Mouse (Mus musculus) embryo, embryonic 10.5 days (tissue): ENCODE results near the gene Lgals8.
"Not testable (repeated sequence)": the region's sequence is repeated elsewhere in the genome, so short reads cannot be mapped to it uniquely, and the experiment has no call there.

Source experiments
- DNase-seq: peaks from one replicate; pipeline ENCODE4 v3.0.0-alpha.2; 2015; ENCODE audit warnings: low spot score

The Lgals8 gene

DNA sequence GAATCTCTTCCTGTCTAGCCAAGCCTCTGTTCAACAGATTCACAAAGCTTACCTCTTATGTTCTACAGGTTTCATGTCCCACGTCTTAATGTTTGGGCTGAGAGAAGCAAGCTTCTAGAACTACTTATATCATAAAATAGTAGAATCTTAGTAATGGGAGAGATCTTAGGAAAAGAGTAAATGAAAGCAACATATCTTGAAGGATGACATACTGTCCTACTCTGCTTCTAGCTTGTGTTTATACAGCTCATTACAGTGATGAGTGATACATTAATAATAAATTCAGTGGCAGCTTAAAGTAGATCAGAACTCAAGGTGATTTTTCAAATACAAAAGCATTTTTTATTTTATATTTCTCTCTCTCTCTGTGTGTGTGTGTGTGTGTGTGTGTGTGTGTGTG lies at the start of gene Lgals8:
Lgals8 (minus strand) TSS at position 101 of the 400 bp plus-strand sequence.
- no peak for DNase-seq

GRCm38 (mm10) chr13:12511189-12511965 lies 46.6 kb upstream of the Lgals8 start:
- no peak for DNase-seq

- DNase-seq: no peak
Observed at GRCm38 (mm10) chr13:12510032-12510431, 45.3 kb upstream of the Lgals8 start.

DNA sequence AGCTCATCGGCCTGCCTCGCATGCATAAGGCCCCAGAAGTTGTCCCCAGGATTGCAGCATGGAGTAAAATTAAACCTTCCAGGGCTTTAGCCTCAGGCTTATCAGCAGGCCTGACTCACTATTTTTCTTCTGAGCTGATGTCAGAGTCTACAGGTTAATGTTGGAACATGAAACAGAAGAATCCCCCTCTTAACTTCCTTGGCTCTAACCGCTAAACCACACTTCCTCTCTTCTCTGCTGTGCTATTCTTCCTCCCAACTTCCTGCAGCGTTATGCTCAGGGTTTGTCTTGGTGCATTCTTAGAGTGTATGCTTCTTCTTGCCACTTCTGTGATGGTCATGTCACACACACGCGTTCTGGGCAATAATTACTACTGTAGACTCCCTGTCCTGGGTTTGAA lies 42.7 kb upstream of the Lgals8 start:
- no peak for DNase-seq

DNA sequence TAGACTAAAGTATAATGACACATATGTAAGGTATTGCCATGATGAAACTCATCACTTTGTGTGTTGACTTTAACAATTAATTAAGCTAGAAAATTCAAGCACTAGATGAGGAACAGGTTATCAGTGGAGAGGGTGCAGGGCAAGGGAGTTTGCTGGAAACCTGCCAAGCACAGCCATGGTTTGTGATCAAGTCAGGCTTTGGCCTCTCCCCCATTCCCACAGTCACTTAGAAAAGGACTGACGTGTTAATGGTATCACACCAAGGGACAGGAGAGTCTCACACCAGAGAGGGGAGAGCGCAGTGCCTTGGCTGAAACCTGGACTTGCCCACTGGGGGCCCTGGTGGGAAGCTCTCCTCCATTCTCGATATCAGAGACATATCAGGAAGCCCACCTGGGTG lies 40.6 kb upstream of the Lgals8 start:
- no peak for DNase-seq

- peak; percentile 75 for DNase-seq
Observed at GRCm38 (mm10) chr13:12503238-12503751, 38.6 kb upstream of the Lgals8 start.

DNA sequence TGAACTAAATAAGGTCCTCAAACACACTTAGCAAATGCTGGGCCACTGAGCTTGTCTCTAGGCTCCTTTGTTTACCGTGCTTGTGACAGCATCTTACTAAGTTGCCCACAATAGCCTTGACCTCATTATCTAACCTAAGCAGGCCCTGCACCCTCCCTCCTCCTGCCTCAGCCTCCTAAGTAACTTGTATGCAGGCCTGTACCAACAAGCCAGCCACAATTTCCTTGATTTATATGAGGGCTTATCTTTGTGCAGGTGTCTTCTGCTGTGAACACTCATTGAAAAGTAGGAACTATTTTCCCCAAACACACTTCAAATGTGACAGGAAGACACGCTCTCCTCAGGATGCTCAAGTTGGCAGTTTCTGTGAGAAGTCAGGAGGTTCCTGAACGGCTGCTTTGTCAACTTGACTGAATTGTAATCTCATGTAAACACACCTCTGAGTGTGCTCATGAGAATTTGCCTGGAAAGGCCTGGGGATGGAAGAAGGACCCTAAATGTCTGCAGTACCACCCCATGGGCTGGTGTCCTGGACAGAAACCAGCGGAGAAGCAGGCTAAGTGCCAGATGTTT lies 38.0 kb upstream of the Lgals8 start:
- DNase-seq: no peak

GRCm38 (mm10) chr13:12499107-12499506 lies 34.4 kb upstream of the Lgals8 start:
- DNase-seq: no peak

GRCm38 (mm10) chr13:12497809-12498208 lies 33.1 kb upstream of the Lgals8 start:
- no peak for DNase-seq

GRCm38 (mm10) chr13:12494750-12495149 lies 30.0 kb upstream of the Lgals8 start:
- no peak for DNase-seq

DNA sequence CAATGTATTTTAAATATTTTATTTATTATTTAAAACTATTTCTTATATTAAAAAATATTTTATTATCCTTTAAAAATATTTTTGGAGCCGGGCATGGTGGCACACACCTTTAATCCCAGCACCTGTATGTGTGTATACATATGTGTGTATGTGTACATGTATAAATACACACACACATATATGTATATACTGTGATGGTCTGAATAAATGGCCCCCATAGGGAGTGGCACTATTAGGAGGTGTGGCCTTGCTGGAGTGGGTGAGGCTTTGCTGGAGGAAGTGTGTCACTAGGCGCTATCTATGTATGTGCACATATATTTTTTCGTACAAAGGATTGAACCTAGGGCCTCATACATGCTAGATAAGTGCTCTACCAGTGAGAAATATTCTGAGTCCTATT lies 27.8 kb upstream of the Lgals8 start:
- DNase-seq: no peak

DNA sequence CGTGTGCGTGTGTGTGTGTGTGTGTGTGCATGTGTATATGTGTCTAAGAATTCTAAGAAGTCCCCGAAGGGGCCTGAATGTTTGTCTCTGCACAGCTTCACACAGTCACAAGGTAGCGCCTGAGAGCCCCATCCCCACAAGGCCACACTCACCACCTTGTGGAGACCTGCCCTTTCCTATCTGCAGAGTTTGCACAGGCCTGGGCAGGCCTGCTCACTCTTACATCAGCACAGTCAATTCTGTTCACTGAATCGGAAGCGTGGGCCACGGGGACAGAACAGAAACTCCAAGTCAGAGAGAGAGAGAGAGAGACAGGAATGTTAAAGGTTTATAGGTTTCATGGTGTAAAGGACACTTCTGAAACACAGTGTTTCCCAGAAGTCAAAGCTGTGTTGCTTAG lies 20.9 kb upstream of the Lgals8 start:
- DNase-seq: no peak

- DNase-seq: no peak
Observed at GRCm38 (mm10) chr13:12485197-12485596, 20.5 kb upstream of the Lgals8 start.

DNA sequence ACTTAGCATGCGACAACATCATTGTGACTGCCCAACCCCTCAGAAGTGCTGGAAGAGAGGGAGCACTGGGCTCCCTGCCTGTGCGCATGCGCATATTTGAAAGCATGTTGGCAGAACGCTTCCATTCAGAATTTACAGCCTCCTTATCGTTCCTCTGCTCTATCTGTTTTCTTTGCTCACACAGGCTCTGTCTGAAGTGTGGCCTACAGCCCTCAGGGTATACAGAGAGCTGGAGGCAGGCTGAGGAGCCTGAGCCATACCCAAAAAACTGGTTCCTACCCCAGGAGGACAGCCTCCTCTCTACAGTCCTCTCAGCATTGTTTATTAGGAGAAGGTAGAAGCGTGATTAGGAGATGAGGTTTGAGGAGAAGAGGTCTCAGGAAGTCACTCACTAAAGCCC lies 15.1 kb upstream of the Lgals8 start:
- DNase-seq: no peak

DNA sequence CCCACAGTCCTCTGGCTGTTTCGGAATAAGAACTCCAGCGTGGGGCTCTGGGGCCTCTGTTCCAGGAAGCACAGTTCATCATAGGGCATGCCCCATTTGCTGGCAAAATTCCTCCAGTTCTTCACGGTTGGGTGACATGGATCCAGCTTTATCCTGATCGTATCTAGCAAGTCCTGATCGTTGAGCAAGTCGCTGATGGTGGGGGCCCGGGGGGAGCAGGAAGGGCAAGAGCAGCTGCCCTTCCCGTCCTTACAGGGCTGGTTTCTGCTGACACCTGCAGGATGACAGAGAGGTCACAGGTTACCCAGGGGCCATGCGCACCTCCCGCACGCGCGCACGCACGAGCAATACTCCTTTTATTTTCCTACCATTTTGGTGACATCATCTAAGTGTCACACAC lies 13.6 kb upstream of the Lgals8 start:
- DNase-seq: no peak

DNA sequence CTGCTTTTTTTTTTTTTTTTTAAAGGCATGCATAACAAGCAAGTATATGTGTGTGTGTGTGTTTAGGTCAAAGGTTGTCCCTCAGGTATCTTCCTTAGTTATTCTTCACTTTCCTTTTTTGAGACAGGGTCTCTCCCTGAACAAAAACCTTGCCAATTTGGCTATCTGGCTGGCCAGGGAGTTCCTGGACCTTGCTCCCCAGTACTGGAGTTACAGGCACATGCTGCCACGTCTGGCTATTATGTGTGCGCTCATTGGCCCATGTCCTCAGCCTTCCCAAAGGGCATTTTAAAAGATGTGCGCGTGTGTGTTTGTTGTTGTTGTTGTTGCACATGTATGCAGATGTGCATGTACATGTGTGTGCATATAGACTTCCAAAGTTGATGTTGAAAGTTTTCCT lies 12.1 kb upstream of the Lgals8 start:
- no peak for DNase-seq

GRCm38 (mm10) chr13:12475239-12475638 lies 10.5 kb upstream of the Lgals8 start:
- no peak for DNase-seq

GRCm38 (mm10) chr13:12473724-12474378 lies 9.1 kb upstream of the Lgals8 start:
- DNase-seq: peak; percentile 90

- no peak for DNase-seq
Observed at GRCm38 (mm10) chr13:12468488-12468887, 3.7 kb upstream of the Lgals8 start.

DNA sequence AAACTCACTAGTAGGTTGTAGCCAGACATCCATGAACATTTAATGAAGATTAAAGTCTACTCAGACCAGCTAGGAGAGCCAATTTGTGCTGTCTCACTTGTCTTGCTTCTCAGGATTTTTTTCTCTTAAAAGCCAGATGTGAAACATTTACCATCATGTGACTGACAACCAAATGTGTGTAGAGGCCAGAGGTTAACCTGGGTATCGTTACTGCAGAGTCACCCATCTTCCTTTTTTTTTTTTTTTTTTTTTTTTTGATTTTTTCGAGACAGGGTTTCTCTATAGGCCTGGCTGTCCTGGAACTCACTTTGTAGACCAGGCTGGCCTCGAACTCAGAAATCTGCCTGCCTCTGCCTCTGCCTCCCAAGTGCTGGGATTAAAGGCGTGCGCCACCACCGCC lies 585 bp downstream of the Lgals8 start:
- not testable (repeated sequence) for DNase-seq

GRCm38 (mm10) chr13:12462623-12463022 lies 2.1 kb downstream of the Lgals8 start:
- DNase-seq: no peak

- no peak for DNase-seq
Observed at GRCm38 (mm10) chr13:12461730-12462119, 3.0 kb downstream of the Lgals8 start.
